Mouse (Mus musculus) kidney, embryonic 15.5 days (tissue): ENCODE results near the gene Sh3d21. TPM values are rescaled to one million over a fixed set of nuclear protein-coding genes. Genes with fewer than 3 reads are reported as not detected.

Experiments
- ATAC-seq: fragments of 200-750 bp; cut with Nextera tagmentation; replicated peaks from 2 replicates; pipeline ENCODE4 v1.8.0; 2017; ENCODE audit warnings: moderate TSS enrichment; ENCODE audit not compliant: low FRiP score
- H3K27ac ChIP-seq: fragments of 300-500 bp; sonication (generic); 2 replicates; pipeline ENCODE4 v1.5.1; 2015; ENCODE audit warnings: mild to moderate bottlenecking, inconsistent platforms
- H3K27me3 ChIP-seq: fragments of 300-500 bp; sonication (generic); 2 replicates; pipeline ENCODE4 v1.6.1; 2015; ENCODE audit warnings: inconsistent platforms
- H3K36me3 ChIP-seq: fragments of 300-500 bp; sonication (generic); 2 replicates; pipeline ENCODE4 v1.6.1; 2015; ENCODE audit warnings: inconsistent platforms
- H3K4me1 ChIP-seq: fragments of 300-500 bp; sonication (generic); 2 replicates; pipeline ENCODE4 v1.6.1; 2015; ENCODE audit warnings: inconsistent platforms
- H3K4me2 ChIP-seq: fragments of 300-500 bp; sonication (generic); 2 replicates; pipeline ENCODE4 v1.6.1; 2015; ENCODE audit warnings: moderate library complexity, mild to moderate bottlenecking, inconsistent platforms
- H3K4me3 ChIP-seq: fragments of 300-500 bp; sonication (generic); replicated peaks from 2 replicates; pipeline ENCODE4 v1.5.1; 2015; ENCODE audit warnings: mild to moderate bottlenecking, inconsistent platforms
- H3K9ac ChIP-seq: fragments of 300-500 bp; sonication (generic); 2 replicates; pipeline ENCODE4 v1.6.1; 2015; ENCODE audit warnings: mild to moderate bottlenecking, inconsistent platforms
- H3K9me3 ChIP-seq: fragments of 300-500 bp; sonication (generic); replicated peaks from 2 replicates; pipeline ENCODE4 v1.6.1; 2016; ENCODE audit warnings: inconsistent platforms
- WGBS: fragments of 180-500 bp; shearing (Covaris S2); methylation state at CpG from one replicate; pipeline ENCODE4 v1.1.7; 2015; ENCODE audit warnings: mixed read lengths; 5-methylcytosine and 5-hydroxymethylcytosine counted together
- polyA plus RNA-seq: library from polyadenylated mRNA; unstranded; fragments of >200 nt; fragmentation: Nextera tagmentation; extraction: Ambion mirVana; gene quantifications from 2 replicates; pipeline ENCODE4 v1.2.1, GENCODE M21; 2015

The Sh3d21 gene
- polyA plus RNA-seq, 1 experiment from 2014 or later: 8.3 TPM

DNA sequence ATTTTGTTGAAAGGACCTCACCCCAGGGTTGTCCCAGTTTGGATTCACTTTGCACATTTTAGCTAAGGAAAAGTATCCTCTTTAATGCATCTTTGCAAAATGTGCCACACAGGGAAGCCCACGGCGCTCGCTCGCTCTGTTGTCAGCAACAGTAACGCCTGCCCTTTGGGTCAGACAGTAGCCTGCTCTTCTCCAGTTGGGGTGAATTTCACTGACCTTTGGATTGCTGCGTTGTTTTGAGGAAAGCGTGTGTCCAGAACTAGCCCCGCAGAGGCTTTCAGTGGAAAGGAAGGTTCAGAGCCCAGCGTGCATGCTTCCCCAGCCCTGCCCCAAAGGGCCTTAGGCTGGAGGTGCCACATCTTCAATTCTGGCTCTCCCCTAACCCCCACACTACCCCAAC is 47.9 kb downstream of the Sh3d21 start:
- ATAC-seq: no peak
- Histone ChIP-seq H3K9me3 (no peaks in the 10 kb centered on the region), H3K4me1 (peaks cover 44% of the 10 kb centered on the region), H3K9ac (no peak overlapping the region), H3K27ac (no peak overlapping the region), H3K4me3 (no peak overlapping the region), H3K27me3 (no peaks in the 10 kb centered on the region), H3K36me3 (peaks cover 15% of the 10 kb centered on the region), H3K4me2 (no peak overlapping the region)
- WGBS: 79% methylated on average over 9 of the region's 9 CpGs

DNA sequence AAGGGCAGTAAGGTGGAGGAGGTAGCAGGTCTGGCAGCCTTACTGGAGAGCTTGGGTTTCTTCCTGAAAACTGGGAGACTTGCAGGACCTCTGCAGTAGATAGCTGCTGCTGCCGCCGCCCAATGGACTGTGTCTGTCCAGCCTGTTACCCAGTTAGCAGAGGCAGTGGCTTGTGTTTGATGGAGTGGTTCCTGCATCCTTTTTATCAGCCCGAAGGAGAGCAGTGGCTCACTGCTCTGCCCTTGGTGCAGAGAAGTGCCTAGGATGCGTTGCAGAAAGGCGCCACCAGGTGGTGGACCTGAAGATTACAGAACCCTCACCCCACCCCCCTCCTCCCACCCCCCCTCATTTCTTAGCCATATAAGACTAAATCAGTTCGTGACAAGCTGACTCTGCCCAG is 49.3 kb downstream of the Sh3d21 start:
- Histone ChIP-seq H3K4me3 (no peak overlapping the region), H3K36me3 (peaks cover 14% of the 10 kb centered on the region), H3K4me2 (no peak overlapping the region), H3K9me3 (no peaks in the 10 kb centered on the region), H3K4me1 (peaks cover 58% of the 10 kb centered on the region), H3K27ac (peak overlapping the region; percentile 37; the same call in 1 of the 2 replicates), H3K27me3 (no peaks in the 10 kb centered on the region), H3K9ac (no peak overlapping the region)
- 13% methylated on average over 6 of the region's 6 CpGs for WGBS
- ATAC-seq: 0 out of 2 replicates have a peak, but pooled peaks have one; percentile 12

DNA sequence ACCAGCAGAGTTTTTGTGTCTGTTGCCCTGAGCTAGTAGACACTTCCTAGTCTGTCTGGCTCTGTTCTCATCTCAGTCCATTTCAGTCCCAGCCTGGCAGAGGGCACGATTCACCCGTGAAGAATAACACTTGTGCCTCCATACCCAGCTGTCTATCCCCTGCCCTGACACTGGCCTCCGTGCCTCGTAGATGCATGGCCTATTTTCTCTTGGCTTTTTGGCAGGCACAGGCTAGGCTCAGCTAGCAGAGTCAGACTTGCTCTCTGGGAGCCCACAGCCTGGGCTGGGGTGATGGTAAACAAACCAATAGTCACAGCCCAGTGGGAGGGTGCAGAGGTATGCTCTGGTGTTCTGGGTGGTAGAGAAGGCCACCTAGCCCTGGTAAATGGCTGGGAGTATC is 50.0 kb downstream of the Sh3d21 start:
- H3K9ac ChIP-seq: no peak overlapping the region

DNA sequence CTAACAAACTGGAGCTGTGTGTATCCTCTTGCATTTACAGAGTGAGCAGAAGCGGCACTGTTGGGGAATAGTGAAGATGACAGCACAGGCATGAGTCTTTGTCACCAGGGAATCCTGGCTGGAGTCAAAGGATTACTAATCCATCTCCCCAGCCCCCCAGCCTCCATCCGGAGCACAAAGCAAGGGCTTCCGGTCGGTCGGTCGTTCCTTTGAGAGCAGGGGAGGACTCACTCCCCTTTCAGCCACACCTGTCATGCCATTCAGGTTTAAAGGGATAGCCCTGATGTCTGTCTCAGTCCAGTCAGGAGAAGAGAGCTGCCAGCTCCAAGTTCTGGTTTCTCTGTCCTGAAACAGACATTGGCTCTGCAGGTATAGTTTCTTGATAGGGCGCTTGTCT is 52.1 kb downstream of the Sh3d21 start:
- no peaks in the 10 kb centered on the region for H3K27me3 ChIP-seq
- H3K27ac ChIP-seq: peak overlapping the region; percentile 93
- peaks cover 75% of the 10 kb centered on the region for H3K4me1 ChIP-seq
- H3K4me2 ChIP-seq: peak overlapping the region; percentile 34
- 0 out of 2 replicates have a peak overlapping the region, but pooled peaks have one; percentile 7 for H3K4me3 ChIP-seq
- no peaks in the 10 kb centered on the region for H3K9me3 ChIP-seq
- H3K36me3 ChIP-seq: no peaks in the 10 kb centered on the region
- ATAC-seq: no peak
- no peak overlapping the region for H3K9ac ChIP-seq
- WGBS: 26% methylated on average over 7 of the region's 7 CpGs

More for the DNA sequence above, 50.0 kb downstream of the Sh3d21 start:
- ATAC-seq: no peak
- no peaks in the 10 kb centered on the region for H3K9me3 ChIP-seq
- no peaks in the 10 kb centered on the region for H3K27me3 ChIP-seq
- H3K4me1 ChIP-seq: peaks cover 65% of the 10 kb centered on the region
- no peak overlapping the region for H3K4me3 ChIP-seq
- H3K27ac ChIP-seq: no peak overlapping the region
- 77% methylated on average over 4 of the region's 4 CpGs for WGBS
- no peak overlapping the region for H3K4me2 ChIP-seq
- H3K36me3 ChIP-seq: peaks cover 7% of the 10 kb centered on the region; the same call in 1 of the 2 replicates

DNA sequence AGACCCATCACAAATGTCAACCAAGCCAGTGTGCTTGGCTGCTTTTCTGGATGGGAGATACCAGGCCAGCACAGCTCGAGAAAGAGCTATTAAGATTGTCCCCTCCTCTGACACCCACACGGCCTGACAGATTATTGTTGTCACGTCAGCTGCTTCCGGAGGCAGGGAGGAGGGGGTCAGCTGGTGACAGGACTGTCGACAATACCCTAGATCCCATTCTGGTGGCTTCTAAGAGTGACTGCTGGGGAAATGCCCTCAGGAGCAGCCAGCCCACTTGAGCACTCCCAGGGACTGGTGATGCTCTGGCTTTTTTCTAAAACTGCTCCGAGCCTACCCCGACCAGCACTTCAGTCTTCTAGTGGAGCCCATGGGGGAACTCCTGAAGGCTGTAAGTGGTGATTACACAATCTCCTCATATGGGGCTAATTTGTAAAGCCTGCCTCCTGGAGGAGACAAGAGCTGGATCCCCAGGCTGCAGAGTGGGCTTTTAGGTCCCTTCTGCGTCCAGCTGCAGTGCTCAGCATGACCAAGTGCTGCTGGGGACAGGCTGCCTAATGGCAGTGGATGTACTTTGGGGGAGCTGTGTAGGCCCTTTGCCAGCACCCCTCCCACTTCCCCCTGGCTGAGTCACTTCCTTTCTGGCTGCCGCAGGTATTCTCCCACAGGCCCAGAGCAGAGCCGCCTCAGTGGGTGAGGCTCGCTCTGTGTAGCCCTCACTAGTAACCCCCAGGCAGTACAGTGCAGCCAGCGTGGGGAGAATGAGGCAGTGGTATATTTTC is 52.7 kb downstream of the Sh3d21 start:
- 0 out of 2 replicates have a peak overlapping the region, but pooled peaks have one; percentile 7 for H3K4me3 ChIP-seq
- H3K4me1 ChIP-seq: peaks cover 75% of the 10 kb centered on the region
- no peaks in the 10 kb centered on the region for H3K9me3 ChIP-seq
- peak overlapping the region; percentile 33; the same call in 1 of the 2 replicates for H3K9ac ChIP-seq
- WGBS: 5% methylated on average over 12 of the region's 12 CpGs
- H3K27me3 ChIP-seq: no peaks in the 10 kb centered on the region
- H3K36me3 ChIP-seq: no peaks in the 10 kb centered on the region
- peak; percentile 85 for ATAC-seq
- peak overlapping the region; percentile 93 for H3K27ac ChIP-seq
- H3K4me2 ChIP-seq: peak overlapping the region; percentile 34

DNA sequence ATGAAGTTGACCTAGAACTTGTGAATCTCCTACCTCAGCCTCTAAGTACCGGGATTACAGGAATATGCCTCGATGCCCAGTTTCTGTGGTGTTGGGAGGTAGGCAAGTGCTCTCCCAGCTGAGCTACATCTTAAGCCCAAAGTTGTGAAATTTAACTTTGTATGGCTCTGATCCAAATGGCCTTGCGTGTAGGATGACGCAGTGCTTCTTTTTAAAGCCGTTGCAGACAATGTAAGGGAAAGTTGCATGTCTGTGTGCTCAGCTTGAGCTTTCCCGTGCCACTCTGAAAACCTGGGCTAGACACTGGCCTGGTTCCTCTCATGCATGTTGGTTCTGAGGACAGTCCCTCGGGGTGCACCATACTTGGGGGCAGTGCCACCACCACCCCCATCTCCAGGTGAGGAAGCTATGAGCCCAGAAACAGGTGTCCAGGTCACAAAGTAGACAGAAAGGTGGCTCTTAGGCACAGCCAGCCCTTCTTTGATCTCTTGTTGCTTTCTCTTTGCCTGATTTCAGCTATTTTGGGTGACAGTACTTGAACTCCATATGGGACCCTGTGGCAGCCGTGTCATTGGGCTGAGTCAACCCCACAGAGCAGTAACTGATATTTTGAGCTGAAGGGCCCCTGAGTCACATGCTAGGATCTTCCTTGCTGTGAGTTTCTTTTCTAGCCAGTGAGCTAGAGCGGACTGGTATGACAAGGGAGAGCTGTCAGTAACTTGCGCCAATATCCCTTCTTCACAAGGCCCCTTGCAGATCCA is 53.5 kb downstream of the Sh3d21 start:
- Histone ChIP-seq H3K4me3 (no peak overlapping the region), H3K27me3 (no peaks in the 10 kb centered on the region), H3K9me3 (no peaks in the 10 kb centered on the region), H3K36me3 (no peaks in the 10 kb centered on the region), H3K9ac (peak overlapping the region; percentile 33; the same call in 1 of the 2 replicates), H3K4me2 (peak overlapping the region; percentile 34), H3K27ac (peak overlapping the region; percentile 93), H3K4me1 (peaks cover 76% of the 10 kb centered on the region)
- 67% methylated on average over 10 of the region's 10 CpGs for WGBS
- ATAC-seq: peak; percentile 2; the same call in 1 of the 2 replicates

DNA sequence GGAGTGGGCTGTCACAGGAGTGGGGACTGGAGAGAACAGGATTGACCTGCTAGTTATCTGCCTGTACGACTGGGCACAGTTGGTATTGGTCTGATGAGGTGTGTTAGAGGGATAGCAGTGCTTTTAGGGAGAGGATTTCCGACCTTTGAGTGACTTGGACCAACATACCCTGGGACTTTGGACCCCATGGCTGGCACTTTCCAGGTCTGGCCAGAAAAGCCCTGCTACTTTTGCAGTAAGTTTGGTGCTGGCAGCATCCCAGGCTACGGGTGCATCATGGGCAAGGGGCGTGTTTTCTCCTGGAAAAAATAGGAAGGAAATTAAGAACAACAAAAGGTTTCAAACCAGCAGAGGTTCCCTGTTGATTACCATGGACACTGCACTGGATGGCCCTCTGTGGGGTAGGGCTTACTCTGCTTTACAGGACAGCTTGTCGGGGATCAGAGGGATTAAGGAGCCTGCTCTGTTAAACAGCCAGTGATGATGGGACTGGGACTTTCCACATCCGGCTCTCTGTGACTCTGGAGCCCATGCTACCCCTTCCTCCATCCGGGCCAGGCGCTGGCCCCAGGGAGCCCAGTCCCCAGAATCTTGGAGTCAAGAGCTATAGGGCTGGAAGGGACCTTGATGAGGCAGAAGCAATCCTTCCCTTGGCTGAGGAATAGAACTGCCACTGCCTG is 55.1 kb downstream of the Sh3d21 start:
- 72% methylated on average over 8 of the region's 8 CpGs for WGBS
- Histone ChIP-seq H3K27ac (no peak overlapping the region), H3K4me3 (no peak overlapping the region), H3K27me3 (no peaks in the 10 kb centered on the region), H3K4me1 (peaks cover 74% of the 10 kb centered on the region), H3K36me3 (no peaks in the 10 kb centered on the region), H3K9ac (no peak overlapping the region), H3K4me2 (no peak overlapping the region), H3K9me3 (no peaks in the 10 kb centered on the region)
- ATAC-seq: no peak

DNA sequence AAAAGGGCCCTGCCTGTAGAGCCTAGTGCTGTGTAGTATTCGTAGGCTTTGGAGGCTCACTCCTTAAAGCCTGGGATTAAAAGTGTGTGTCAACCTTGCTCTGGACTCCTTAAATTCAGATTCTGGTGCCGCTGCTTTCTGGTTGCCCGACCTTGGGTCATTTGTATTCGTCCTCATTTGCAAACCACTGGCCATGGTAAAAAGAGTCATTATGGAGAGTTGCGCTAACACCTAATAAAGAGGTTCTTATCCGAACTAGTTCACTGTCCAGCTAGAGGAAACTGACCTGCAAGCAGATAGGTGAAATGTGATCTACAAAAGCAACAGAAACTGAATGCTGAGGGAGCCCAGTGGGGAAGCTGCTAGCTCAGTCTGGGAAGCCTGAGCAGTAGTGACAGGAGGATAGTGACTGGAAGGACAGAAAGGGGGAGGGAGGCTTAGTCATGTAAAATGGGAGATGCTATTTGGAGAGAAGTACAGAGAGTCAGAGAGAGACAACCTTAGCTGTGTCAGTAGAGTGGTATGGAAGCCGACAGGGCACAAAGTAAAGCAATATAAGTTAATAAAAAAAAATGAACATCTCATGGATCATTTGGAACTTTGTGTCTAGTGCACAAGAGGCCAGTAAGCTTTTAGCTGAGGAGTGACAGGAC is 58.0 kb downstream of the Sh3d21 start:
- peaks cover 65% of the 10 kb centered on the region for H3K4me1 ChIP-seq
- ATAC-seq: no peak

DNA sequence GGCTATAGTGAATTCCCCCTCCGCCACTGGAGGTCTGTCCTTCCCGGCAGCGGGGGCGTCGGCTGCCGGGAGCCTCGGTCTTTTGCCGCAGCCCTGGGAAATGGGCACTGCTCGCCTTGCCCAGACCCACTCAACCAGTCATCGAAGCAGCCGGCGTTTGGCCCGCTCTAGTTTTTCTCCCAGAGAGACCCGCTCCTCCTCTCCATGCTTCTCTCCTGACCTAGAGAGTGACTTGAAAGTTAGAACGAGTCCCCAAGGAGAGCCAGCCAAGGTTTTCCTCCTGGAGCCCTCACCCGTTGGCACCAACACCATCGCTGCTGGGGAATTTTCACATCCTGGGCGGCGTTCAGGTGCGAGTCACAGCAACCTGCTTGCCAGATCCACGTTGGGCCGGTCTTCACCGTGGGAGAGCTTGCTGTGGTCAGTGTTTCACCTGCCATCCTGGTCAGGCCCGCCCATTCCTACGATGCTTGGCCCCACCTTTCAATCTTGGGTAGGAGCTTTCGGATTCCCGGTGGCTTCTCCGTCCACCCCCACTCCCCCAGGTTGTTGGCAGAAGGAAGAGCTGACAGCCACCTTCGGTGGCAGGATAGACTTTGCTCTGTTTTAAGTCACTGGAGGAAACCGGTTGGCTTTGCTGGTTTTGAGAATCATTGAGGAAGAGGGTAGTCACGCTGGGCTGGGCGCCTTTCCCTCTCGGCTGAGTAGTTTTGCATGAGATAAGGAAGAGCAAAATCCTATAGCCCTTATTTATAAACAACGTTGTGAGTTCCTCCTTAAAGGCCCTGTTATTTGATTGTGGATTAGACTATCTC is 58.8 kb downstream of the Sh3d21 start:
- ATAC-seq: peak; percentile 20
- no peaks in the 10 kb centered on the region for H3K9me3 ChIP-seq
- H3K4me3 ChIP-seq: peak overlapping the region; percentile 95
- H3K4me1 ChIP-seq: peaks cover 57% of the 10 kb centered on the region
- peak overlapping the region; percentile 89 for H3K4me2 ChIP-seq
- peak overlapping the region; percentile 87 for H3K9ac ChIP-seq
- no peaks in the 10 kb centered on the region for H3K27me3 ChIP-seq
- peak overlapping the region; percentile 93 for H3K27ac ChIP-seq
- WGBS: 2% methylated on average over 34 of the region's 34 CpGs
- H3K36me3 ChIP-seq: no peaks in the 10 kb centered on the region

More for the DNA sequence above, 58.0 kb downstream of the Sh3d21 start:
- Histone ChIP-seq H3K9ac (peak overlapping the region; percentile 87), H3K9me3 (no peaks in the 10 kb centered on the region), H3K27me3 (no peaks in the 10 kb centered on the region), H3K4me3 (peak overlapping the region; percentile 95), H3K27ac (no peak overlapping the region), H3K4me2 (peak overlapping the region; percentile 89), H3K36me3 (no peaks in the 10 kb centered on the region)
- WGBS: 46% methylated on average over 7 of the region's 7 CpGs

DNA sequence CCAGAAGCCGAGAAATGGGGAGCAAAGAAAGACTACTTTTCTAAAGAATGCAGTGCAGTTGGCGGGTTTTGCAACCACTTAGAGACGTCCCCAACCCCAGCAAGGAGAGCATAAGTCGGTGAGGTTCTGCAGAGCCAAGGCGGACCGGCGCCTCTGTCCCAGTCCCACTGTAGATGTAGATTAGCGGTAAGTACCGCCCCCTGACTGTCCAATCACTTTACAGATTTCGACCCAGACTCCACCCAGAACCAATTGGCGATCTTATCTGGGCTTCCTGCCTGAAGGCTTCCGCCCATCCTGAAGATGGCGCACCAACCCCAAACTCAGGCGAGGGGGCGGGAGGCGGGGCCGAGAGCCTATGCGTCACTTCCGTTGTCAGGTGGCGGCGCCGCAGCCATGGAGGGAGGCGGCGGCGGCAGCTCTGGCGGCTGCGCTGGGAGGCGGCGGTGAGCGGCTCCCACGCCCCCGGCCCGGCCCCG is 59.7 kb downstream of the Sh3d21 start, which contains the start of gene Stk40:
Stk40 (plus strand) TSS at position 368 of the 479 bp plus-strand sequence.
- H3K36me3 ChIP-seq: peaks cover 6% of the 10 kb centered on the region; the same call in 1 of the 2 replicates
- peak within 1 kb of the TSS; percentile 95 for H3K4me3 ChIP-seq
- ATAC-seq: peak; percentile 95
- peak within 1 kb of the TSS; percentile 87 for H3K9ac ChIP-seq
- no peaks in the 10 kb centered on the region for H3K9me3 ChIP-seq
- peak within 1 kb of the TSS; percentile 93 for H3K27ac ChIP-seq
- no peaks in the 10 kb centered on the region for H3K27me3 ChIP-seq
- H3K4me1 ChIP-seq: peaks cover 53% of the 10 kb centered on the region
- under 1% methylated on average over 33 of the region's 34 CpGs for WGBS
- peak within 1 kb of the TSS; percentile 89 for H3K4me2 ChIP-seq
